Mouse (Mus musculus) layer of hippocampus, adult 9-11 months (tissue): ENCODE measurements at regions not wholly inside any gene's neighbourhood (a gene's known extent, or its start where the extent isn't known, plus 50 kb on each side); places are given as distances from the start of the nearest gene placed in this dataset.

Experiments used
- DNase-seq: peaks from one replicate; pipeline ENCODE4 v3.0.0; 2022

DNA sequence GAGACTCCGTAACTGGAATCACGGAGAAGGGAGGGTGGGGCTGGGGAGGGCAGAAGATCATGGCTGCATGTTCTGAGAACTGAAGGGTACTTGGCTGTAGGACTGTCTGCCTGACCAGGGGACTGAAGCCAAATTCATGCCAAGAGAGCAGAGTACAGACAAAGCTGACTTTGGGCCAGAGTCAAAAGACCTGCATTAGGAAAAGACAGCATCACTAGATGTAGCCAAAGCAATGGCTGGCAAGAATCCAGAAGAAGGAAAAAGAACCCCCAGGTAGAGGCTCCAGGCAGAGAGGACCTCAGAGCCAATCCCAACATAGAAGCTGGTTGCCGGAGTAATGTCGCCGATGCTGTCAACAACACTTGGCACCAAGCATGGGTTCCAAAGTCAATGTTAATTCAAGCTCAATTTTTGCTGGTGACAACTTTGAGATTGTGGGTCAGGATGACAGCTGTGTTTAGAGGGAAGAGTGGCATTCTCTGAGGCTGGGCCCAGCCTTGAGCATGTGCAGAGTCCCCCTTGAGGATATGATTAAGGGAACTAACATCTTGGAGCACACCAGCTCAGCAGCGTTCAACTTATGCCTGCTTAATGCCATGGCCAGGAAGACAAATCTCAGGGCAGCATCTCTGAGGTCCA is 124.7 kb downstream of the Erv3 start:
- DNase-seq = no peak

DNA sequence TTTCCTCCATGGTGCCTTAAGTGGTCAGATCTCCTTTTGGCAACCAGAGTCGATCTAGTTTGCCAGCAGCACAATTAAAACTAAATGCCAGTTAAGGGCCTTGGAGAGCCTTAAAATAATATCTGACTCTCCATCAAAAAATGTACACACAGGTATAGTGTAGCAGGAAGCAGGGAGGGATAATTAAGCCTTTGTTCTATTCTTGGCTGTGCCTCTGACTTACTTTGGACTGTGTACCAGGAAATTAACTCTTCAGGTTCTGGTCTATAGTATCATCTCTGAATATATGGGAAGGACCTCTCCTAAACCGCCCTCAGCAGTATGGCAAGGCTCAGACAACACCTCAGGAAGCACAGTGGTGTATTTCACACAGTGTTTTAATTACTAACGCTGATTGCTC is 133.0 kb downstream of the Erv3 start:
- no peak for DNase-seq

DNA sequence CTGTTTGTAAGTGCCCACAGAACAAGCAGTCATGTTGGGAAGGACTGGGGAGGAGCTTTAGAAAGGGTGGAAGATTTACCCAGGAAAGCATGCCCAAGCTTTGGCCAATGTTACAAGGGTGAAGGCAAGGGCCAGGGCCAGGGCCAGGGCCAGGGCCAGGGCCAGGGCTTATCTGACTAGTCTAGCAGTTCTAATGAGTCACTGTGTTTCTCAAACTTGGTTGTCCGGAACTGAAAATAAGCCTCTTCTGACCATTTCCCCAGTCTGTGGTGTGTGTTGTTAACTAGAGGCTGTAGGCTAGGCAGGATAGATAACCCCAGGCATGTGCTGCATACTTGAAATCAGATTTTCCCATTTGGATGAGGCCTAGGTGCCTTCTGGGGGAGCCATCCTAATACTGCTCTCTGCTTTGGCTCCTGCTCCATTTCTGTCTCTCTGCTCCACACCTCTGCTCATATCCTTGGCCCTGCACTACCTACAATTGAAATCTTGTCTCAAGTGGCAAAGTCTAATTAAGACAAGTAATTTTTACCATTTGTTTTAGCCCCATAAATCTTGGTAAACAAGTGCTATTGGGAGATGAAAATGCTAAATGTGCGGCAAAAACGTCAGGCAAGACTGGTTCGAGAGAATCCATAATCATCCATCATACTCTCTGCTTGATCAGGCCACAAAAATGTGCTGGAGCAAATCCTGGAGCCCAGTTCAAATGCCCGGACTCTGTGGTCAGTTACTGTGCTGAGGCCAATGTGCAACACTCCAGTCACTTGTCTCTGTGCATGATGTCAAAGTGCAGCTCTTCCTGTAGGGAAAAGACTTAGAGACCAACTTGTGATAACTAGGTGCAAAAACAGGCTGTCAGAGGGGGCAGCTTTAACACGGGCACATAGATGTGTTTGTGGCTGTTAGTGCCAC is 137.7 kb downstream of the Erv3 start:
- no peak for DNase-seq

DNA sequence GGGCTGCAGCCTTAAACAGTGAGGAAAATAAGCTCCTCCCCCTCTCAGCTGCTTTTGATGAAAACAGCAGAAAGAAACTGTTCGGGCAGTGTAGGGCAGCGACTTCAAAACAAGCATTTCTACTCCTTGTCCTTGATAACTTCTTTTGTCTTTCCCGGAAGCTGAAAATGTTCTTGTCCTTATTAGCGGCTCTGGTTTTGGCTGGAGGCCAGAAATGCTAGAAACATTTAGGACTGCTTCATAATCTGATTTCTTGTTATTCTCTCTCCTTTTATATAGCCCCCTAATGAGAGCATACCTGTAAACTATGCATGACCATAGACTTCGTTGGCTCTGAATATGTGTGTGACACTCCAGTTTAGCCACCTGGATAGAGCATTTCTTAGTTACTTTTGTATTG is 142.0 kb downstream of the Erv3 start:
- no peak for DNase-seq

DNA sequence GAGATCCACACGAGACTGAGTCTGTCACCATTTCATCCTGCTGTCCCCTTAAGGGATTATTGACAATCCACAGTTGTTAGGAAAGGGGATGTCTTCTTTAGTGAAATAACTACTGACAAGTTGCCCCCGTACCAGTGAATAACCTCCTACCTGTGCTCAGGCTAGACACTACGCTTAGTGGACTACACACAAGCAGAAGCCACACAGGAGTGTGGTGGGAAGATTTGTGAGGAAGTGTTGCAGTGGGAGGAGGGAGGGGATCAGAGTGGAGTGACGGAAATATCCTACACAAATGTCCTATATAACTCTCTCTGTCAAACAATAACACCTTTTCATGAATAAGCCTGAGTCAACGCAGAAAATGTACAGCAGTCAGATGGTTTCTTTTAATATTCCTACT is 142.7 kb downstream of the Erv3 start:
- no peak for DNase-seq

DNA sequence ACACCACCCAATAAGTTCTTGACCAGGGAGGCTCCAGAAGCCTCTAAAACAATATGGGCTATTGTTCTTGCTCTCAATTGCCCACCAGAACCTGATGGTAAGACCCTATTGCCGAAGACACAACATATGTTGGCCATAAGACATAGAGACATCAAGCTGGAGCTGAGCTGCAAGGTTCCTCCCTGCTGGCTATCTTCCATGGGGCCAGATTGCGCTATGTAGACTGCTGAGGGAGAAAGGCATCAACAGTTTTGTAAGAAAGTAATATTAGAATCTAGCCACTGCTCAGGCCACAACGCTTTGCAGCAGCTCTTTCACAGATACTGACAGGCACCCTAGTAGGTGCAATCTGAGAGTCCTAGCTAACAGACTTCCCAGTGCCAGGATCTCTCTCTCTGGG is 144.2 kb downstream of the Erv3 start:
- DNase-seq = no peak

DNA sequence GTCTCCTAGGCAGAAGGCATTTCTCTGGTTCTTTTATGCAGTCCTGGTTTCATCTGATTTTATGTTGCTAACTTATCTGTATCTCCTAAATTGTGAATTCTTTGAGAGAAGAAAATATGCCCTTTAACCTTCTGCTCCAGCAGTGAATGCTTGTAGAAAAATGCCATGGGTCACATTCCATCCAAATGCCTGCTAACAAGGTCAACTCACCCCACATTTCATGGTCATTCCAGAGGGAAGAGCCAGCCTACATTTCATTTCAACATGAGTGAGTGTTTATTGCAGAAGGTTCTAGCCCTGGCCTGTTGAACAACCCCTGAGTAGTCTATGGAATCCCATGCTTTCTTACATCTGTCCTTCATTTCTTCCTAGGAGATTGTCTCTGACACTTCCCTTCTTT is 147.7 kb downstream of the Erv3 start:
- DNase-seq = no peak

DNA sequence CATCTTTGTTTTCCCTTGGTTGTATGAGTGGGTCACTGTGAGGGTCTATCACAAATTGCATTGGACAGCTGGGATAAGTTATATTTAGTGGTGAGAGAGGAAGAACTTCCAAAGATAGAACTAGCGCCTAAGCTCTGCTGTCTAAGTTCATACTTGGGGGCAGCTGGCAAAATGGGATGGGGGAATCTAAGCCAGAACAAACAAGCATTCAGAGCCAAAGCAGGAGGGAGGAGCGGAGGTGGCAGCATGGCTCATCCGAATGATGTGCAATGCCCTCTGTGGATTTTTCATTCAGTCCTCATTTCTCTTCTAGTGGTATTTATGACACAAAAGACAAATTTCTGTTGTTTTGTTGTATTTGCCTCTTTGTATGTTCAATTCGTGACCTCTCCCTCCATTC is 144.5 kb upstream of the Adra1d start:
- peak; percentile 58 for DNase-seq

DNA sequence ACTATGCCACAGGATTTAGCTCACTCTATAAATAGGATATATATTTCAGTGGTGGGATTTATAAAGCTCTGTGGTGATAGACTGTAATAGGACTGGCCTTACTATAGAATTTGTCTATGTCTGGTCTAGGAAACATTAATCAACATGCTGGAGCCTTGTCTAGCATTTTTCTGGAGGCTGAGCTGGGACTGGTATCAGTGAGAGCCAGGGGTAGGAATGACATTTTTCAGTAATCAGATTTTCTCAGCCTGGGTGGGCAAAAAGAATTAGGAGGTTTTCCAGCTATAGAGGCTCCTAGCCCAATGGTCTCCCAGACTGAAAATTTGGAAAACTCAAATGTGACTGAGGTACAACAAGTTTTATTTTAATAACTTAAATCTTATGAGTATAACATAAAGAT is 142.3 kb upstream of the Adra1d start:
- no peak for DNase-seq

DNA sequence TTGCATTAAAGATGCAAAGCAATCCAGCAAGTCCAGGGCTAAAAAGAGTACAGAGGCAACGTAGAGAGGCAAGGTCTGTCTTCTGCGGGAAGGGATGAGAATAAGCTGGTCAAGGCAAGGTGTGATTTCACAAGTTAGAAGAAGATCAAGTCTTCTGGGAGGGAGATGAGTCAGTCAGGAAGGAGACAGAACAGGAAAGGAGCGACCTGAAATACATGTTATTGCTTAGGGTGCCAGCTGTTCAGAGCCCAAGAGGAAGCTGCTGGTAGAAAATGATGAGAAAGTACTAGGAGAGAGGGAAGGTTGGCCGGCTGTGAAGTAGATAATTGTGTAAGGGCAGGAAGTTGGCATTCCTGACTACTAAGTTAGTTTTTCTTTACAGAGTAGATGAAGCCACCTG is 140.1 kb upstream of the Adra1d start:
- DNase-seq = peak; percentile 9

DNA sequence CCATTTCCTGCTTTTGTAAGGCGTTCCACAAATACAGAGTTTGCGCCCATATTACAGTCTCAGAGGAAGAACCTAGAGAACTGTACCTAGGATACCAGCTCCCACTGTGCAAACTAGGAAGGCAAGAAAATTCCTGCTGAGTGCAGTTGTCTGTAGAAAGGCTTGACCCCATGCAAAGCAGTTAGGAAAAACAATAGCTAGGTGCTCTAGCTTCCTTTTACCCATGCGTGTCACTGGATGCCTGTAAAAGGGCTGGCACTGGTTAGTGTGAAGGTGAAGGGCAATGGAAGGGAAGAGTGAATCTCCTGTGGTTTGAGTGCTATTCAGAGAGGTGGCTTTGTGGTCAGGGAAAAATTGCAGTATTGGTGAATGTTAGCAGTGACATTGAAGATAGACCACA is 137.7 kb upstream of the Adra1d start:
- no peak for DNase-seq

DNA sequence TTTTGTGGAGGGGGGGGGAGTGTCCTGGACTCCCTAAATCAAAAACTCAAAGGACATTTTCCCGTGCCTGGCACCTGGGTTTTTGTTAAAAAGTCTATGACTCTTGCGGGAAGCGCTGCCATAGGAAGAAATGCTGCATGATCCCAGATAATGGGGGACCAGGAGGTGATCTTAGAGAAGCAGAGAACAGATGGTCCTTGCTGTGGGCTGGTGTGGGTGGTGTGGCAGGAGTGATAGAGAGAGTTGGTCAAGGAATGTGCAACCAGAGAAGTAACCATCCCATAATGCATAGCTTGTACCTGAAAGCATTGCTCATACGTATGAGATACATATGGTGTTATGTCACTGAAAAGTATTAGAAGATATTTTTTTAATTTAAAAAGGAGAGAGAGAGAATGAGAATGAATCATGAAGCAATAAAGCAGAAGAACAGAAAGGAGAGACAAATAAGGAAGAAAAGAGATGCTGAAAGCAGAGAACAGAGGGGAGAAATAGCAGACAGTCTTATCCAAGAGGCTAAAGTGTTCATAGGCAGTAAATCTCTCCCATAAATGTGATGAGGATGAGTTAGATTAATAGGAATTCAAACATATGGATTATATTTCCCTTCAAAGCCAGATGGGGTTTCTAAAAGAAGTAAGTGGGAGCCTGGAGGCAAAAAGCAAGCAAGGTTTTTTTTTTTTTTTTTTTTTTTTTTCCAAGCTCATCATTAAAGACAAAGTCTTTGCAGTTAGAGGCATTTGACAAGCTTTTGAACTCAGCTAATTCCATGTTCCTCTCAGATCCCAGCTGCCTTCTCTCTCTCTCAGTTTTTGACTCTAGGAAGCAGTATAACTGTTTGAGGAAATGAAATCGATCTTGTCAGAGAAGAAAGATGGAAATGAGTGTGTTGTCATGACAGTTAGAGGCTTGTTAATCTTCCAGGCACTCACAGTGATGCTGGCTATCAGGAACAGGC is 136.2 kb upstream of the Adra1d start:
- DNase-seq = no peak

DNA sequence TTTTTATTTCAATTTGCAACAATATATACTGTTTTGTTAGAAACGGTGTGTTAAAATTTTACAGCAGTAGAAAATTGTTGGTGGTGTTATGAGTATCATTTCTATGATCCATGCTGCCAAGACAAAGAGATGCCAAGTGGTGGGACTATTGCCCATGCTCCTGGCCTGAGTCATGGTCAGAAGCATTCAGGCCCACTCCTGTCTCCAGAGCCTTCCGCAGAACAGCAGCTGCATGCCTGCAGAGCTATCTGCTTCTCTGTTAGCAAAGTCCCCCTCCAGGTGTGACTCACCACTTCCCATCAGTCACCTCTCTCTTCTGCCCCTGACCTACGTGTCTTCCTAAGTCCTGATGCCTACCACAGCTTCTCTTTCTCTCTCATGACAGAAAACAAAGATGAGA is 134.2 kb upstream of the Adra1d start:
- no peak for DNase-seq

DNA sequence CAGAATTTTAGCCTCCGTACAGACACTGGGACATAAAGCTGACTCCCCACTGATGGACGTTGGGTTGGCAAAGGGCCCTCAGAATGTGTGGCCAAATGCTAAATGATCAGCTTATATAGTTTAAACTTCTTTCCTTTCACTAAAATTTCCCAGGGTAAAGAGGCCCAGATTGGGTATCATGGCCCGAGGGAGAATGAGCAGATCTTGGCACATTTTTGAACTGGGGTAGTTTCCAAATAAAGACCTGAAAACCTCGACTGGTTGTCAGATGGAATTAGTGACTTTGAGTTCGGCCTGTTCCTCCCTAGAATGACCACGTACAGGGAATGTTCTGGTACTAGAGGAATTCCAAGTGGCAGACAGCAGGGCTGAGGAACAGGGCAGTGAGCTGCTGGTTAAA is 127.9 kb upstream of the Adra1d start:
- no peak for DNase-seq

DNA sequence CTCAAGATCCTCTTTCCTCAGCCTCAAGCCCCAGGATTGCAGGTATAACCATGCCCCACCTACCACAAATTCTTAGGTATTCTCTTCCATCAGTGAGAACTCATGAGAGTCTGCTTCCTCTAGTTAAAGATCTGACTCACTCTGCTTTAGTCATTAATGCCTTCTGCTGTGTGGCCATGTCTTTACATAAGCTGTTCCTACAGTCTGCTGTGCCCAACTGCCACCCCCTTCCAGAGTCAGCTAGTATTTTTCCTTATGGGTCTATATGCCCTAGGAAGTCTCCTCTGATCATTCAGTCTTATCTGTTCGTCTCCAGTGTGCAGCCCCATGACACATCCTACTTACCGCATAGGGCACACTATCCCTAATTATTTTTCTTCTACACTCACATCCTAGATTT is 126.2 kb upstream of the Adra1d start:
- DNase-seq = peak; percentile 53

DNA sequence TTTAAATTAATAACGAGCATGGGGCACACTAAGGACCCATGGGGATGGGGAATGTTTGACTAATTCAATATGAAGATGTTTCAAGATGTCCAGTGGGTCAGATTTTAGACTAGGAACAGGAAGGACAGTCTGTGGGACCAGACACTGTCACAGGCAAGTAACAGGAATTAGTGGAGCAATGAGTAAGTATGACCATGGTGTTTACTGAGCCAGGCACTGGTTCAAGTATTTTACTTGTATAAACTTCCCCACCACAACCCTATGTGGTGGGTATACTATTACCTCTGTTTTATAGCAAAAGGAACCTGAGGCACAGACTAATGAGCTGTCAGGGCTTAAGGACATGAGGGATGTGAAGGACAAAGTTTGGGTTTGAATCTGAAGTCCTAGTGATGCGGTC is 125.4 kb upstream of the Adra1d start:
- DNase-seq = no peak

DNA sequence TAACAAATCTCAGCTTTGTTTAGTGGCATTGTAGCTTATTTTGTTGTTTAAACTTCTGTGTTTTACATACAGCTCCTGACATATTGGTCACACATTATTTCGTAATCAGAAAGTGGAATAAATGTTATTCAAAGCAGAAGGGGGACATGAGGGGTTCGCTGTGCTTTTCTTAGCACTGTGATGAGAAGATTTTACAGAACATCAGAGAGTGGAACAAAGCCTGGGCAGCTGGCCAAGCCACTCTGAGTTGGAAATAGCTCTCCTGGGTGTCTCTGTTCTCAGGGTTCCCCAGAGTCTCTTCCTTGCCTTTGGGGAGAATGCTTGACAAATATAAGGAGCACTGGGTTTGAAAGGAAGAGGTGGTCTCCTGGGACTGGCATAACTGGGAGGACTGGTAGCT is 124.7 kb upstream of the Adra1d start:
- DNase-seq = peak; percentile 87

DNA sequence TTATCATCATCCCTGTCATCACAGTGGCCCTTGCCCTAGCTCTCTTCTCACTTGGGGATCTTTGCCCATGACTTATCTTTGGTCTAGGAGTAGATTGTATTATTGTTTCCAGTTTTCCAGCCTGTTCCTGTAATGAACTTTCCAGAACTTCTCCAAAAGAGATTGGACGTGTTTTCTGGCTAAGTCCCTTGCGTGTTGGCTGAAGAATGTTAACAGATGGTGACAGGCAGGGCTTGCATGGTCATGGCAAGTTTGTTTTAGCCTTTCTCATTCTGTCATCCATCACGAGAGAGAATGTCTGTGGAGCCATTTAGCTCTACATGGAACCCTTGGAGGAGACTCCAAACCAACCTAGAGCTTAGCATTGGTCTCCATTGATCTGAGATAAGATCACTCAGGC is 123.2 kb upstream of the Adra1d start:
- no peak for DNase-seq

DNA sequence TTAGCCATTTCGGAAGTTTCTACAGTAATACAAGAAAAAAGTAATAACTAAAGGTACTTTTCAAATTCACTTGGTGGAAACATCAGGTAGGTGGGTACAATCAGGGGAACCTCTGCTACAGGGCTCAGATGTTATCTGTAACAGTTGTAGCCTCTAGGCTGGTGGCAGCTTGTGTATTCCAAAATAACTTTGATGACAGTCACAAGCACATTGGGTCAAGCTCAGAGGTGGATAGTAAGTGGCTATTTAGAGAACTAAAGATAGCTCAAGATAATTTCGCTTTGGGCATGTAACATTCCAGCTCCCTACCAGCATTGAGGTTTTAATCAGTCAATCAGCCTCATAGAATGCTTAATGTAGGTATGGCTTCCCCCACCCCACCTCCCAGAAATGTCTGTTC is 121.7 kb upstream of the Adra1d start:
- no peak for DNase-seq

DNA sequence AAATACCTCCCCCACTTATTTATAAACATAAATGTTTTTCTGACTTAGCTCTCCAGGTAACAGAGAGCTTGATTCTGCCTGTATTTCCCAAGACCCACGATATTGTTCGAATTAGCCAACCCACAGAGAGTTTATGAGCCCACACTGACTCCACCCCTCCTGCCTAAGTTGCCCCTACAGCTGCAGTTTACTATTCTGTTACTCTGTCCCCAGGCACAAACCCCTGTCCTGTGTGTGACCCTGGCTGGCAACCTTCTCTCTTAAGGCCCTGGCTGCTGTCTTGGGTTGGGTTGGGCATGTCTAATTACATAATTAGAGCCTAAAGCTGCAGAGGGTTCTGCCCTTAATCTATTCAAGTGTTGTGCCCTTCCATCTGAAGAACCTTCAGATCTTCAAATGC is 116.4 kb upstream of the Adra1d start:
- DNase-seq = no peak

DNA sequence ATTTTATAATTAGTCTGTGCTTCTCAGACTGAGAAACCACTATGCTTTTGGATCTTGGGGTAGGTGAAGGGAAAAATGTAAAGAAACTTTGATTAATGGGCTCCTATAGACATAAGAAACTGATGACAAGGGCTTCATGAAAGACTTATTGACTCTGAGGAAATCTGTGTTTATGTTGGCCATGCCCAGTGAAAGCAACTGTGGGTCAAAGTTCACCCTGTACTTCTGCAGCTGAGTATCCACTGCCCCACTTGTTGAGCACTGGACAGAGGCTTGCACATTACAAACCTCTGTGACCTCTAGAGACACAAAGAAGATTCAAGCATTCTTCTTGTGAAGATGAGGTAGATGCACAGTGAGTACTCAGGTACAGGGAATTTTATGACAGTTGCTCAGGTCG is 114.7 kb upstream of the Adra1d start:
- DNase-seq = no peak

DNA sequence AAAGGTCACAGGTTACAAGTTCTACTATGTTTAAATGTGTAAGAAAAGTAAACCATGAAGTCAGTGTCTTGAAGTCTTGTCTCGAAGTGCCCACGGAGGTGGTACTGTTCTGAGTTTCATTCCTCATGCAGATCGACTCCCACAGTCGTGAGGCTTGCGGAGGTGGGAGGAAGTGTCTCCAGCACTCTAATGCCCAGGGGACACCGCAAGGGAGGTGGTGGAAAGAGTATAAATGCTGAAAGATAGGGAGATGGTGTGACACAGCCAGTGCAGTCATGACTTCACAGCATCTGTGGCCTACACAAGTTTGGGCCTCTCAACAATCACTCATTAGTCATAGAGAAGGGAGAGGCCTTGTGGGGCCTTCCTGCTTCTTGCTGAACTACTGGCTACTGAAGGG is 112.8 kb upstream of the Adra1d start:
- DNase-seq = no peak

DNA sequence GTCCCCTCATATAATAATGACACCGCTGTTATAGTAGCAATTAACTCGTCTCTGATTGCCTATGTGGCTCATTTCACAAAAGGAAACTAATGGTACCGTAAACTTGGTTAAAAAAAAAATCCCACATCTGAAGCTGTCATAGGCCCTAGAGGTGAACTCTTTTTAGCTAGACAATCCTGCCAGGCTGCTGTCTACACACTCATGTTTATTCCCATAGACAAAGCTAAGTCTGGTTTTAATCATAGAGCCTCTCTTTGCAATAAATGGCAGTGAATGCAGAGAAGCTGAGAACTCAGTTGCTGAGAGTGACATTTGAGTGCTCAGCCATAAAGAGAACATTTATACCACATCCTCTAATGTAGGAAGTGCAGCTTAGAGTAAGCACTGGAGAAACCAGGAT is 111.3 kb upstream of the Adra1d start:
- no peak for DNase-seq

DNA sequence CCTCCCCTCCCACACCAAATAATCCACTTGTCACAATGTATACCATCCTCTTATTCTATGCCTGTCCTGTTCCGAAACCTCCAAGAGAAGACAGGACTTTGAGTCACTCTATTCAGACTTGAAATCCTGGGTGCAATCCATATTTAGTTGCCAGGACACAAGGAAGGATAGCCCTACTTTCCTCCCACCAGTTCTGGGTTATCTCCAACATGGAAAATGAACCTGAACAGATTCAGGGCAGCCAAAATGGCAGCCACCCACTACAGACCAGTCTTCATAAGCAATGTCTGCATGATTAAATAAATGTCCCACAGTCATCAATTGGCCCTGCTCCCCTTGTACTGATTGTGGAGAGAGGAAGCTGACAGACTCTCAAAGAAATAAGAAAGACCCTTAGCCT is 110.6 kb upstream of the Adra1d start:
- DNase-seq = no peak
